Mouse (Mus musculus): ENCODE data around the gene Pogz. TPM values are rescaled to one million over a fixed set of nuclear protein-coding genes. Genes with fewer than 3 reads are reported as not detected.
"Not testable (repeated sequence)": the region's sequence is repeated elsewhere in the genome, so short reads cannot be mapped to it uniquely, and the experiment has no call there.

The Pogz gene
- polyA plus RNA-seq, 1 experiment from 2014 or later, result 22.7 TPM

DNA sequence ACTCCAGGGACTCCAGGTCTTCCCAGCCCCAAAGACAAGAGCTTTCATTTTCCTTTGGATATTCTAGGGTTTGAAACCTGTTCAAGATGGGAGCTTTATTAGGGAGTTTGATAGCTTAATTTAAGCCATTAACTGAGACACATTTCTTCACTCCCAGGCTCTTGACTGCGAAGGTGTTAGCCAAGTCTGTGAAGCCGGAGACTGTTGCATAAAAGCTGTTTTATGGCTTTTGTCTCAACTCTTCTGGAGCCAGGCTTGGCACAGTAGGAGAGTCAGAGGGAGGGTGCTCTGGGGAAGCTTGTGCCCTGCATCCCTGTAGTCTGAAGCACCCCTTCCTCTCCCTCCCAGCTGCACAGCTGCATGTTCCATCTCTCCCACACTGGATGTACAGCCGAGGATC lies 85.0 kb downstream of the Pogz start:
- no peak overlapping the region for H3K9ac ChIP-seq
- no peaks in the 10 kb centered on the region for H3K4me1 ChIP-seq (replicated peaks)
- no peak overlapping the region for H3K4me2 ChIP-seq
- no peak overlapping the region for H3K27ac ChIP-seq
- H3K4me3 ChIP-seq, result no peak overlapping the region
- WGBS, result 62% methylated on average over 3 of the region's 3 CpGs
- H3K27me3 ChIP-seq, result 0 out of 2 replicates have a peak, but pooled peaks cover 2% of the 10 kb centered on the region
- no peaks in the 10 kb centered on the region for H3K9me3 ChIP-seq
- ATAC-seq (ENCODE audit: low FRiP score), result no peak
- H3K36me3 ChIP-seq, result no peaks in the 10 kb centered on the region

DNA sequence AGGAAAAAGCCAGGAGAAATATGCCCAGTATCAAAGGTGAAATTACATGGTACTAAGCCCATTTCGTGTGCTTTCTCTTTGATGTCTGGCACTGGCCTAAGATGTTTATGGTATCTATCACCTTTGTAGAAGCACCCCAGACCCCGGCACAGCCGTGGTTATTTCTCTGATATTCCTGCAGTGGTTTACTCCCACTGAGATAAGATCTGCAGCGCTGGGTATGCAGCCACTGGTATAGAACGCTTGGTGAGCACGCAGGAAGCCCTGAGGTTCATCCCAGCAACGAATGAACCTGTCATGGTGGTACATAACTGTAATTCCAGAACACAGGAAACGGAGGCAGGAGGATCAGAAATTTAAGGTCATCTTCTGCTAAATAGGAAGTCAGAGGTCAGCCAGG lies 87.3 kb downstream of the Pogz start:
- ATAC-seq (ENCODE audit: low FRiP score), result no peak
- WGBS, result 81% methylated on average over 8 of the region's 8 CpGs
- H3K4me2 ChIP-seq, result no peak overlapping the region

DNA sequence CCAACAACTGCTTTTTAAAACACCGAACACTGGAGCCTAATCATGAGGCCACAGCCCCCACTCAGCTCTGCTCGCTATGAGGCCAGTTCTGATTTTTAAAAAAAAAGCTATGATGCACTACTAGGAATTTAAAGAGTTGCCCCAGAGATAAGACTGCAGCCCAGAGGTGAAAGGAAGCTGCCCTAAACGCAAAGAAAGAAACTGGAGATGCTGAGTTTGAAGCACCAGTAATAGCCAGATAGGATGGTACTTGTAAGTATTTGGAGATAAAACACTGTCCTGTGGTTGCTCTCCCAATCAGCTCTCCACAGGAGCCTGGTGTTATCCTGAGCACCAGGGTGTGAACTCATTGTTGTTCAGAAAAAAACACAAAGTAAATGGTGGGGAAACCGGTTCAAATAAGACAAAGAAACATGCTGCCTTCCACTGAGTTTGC lies 89.0 kb downstream of the Pogz start:
- WGBS, result 49% methylated on average over 4 of the region's 4 CpGs
- not testable (repeated sequence) for H3K27me3 ChIP-seq; ATAC-seq (ENCODE audit: low FRiP score); H3K4me2 ChIP-seq; H3K36me3 ChIP-seq; H3K9me3 ChIP-seq; H3K4me1 ChIP-seq (replicated peaks); H3K4me3 ChIP-seq; H3K27ac ChIP-seq; H3K9ac ChIP-seq

More for the DNA sequence above, 87.3 kb downstream of the Pogz start:
- Histone ChIP-seq H3K27ac (no peak overlapping the region), H3K36me3 (no peaks in the 10 kb centered on the region), H3K9ac (no peak overlapping the region), H3K4me3 (no peak overlapping the region), H3K9me3 (no peaks in the 10 kb centered on the region), H3K27me3 (0 out of 2 replicates have a peak, but pooled peaks cover 2% of the 10 kb centered on the region), H3K4me1 (replicated peaks) (no peaks in the 10 kb centered on the region)

DNA sequence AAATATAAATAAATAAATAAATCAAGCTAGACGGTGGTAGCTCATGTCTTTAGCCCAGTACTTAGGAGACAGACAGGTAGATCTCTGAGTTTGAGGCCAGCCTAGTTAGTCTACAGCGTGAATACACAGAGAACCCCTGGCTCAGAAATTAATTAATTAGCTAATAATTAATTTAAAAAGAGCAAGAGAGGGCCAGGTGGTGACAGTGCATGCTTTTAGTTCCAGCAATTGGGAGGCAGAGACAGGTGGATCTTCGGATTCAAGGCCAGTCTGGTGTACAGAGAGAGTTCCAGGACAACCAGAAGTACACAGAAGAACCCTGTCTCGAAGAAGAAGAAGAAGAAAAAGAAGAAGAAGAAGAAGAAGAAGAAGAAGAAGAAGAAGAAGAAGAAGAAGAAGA lies 91.6 kb downstream of the Pogz start:
- H3K9ac ChIP-seq; H3K36me3 ChIP-seq; H3K27me3 ChIP-seq; H3K27ac ChIP-seq; H3K9me3 ChIP-seq; ATAC-seq (ENCODE audit: low FRiP score); H3K4me2 ChIP-seq; H3K4me3 ChIP-seq: not testable (repeated sequence)
- WGBS, result 87% methylated on average over 4 of the region's 4 CpGs
- peaks cover 12% of the 10 kb centered on the region for H3K4me1 ChIP-seq (replicated peaks)

DNA sequence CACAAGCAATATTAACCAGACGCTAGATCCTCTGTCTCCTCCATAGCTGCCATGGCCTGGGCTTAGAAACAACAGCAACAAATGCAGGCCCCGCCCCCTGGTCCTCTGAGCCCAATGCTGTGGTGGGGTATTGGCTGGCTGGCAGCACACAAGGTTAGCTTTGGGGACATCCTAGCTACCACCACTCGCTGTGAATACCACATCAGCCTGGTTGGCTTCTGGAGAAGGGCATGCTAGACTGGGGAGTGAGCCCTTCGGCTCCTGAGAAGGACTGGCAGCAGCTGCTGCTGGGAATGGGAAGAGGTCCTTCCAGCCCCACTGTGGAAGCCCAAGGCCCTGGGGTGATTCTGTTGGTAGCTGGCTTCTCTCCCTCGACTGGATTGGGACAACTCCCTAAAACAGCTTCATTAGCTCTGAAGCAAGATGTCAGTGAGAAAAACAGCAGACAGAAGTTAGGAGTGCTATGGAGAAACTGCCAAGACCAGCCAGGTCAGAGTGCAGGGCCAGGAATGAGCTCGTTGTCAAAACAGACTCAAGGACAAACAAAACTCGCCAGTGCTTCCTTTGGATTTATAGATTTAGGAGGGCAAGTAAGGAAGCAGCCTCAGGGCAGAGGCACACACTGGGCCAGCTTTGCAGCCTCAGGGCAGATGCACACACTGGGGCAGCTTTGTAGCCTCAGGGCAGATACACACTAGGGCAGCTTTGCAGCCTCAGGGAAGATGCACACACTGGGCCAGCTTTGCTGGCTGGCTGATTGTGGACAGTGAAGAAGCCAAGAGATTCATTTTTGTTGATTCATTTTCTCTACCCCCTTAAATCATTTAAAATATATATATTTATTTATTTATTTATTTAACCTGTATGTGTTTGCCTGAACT lies 93.3 kb downstream of the Pogz start:
- WGBS, result 54% methylated on average over 7 of the region's 7 CpGs
- not testable (repeated sequence) for H3K27me3 ChIP-seq; H3K9ac ChIP-seq; H3K36me3 ChIP-seq; H3K4me2 ChIP-seq; ATAC-seq (ENCODE audit: low FRiP score); H3K9me3 ChIP-seq; H3K27ac ChIP-seq; H3K4me3 ChIP-seq
- H3K4me1 ChIP-seq (replicated peaks), result peaks cover 12% of the 10 kb centered on the region

DNA sequence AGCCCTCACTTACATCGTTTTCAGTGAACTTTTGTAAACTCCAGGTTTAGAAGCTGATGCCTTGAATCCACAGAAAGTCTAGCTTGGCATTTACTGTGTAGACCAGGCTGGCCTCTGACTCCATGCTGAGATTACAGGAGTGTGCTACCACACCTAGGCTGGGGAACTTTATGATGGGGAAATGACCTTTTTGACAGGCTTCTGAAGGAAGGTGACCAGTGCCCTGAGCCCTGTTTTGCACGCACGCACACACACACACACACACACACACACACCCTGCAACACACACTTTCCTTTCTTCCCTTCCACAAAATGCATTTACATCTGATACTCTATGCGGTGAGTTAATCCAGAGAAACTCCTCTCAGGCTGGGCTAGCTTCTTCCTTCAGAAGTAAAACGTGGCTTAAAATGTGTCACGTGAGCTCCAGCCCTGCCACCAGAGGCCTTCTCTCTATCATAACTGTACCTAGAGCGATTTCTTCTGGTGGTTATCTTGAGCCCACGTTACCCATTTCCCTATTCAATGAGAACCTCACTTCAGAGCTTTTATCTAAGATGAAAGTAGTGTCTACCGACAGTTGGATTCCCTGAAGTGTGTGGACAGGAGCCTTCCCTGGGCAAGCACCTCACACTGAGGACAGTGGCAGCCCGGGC lies 94.2 kb downstream of the Pogz start:
- 84% methylated on average over 10 of the region's 10 CpGs for WGBS
- ATAC-seq (ENCODE audit: low FRiP score); H3K27ac ChIP-seq; H3K9me3 ChIP-seq; H3K36me3 ChIP-seq; H3K4me3 ChIP-seq; H3K4me2 ChIP-seq; H3K27me3 ChIP-seq; H3K9ac ChIP-seq: not testable (repeated sequence)
- H3K4me1 ChIP-seq (replicated peaks), result peaks cover 12% of the 10 kb centered on the region

Other genes with a start within 250 kb of the Pogz start
- not detected in 2 replicates for gene Gm10972, start 194.5 kb upstream of the Pogz start, polyA plus RNA-seq (2015; fragmentation: Nextera tagmentation; extraction: Ambion mirVana)
- gene Tuft1, start 178.7 kb upstream of the Pogz start, polyA plus RNA-seq (2015; fragmentation: Nextera tagmentation; extraction: Ambion mirVana), result 4.2 and 4.5 TPM in 2 replicates
- 0.52 TPM in 1 of 2 replicates, not detected in the other for gene Selenbp2, start 144.0 kb upstream of the Pogz start, polyA plus RNA-seq (2015; fragmentation: Nextera tagmentation; extraction: Ambion mirVana)
- gene Cgn, start 51.1 kb upstream of the Pogz start, polyA plus RNA-seq (2015; fragmentation: Nextera tagmentation; extraction: Ambion mirVana), result 7.4 and 7.6 TPM in 2 replicates
- 366 and 376 TPM in 2 replicates for gene Psmb4, start 49.4 kb downstream of the Pogz start, polyA plus RNA-seq (2015; fragmentation: Nextera tagmentation; extraction: Ambion mirVana)
- 10.1 and 14.1 TPM in 2 replicates for gene Selenbp1, start 95.5 kb downstream of the Pogz start, polyA plus RNA-seq (2015; fragmentation: Nextera tagmentation; extraction: Ambion mirVana)
- gene Rfx5, start 116.5 kb downstream of the Pogz start, polyA plus RNA-seq (2015; fragmentation: Nextera tagmentation; extraction: Ambion mirVana), result 5.4 and 5.5 TPM in 2 replicates
- gene Pi4kb, start 137.2 kb downstream of the Pogz start, polyA plus RNA-seq (2015; fragmentation: Nextera tagmentation; extraction: Ambion mirVana), result 23.2 and 24.7 TPM in 2 replicates
- 21.6 and 22.8 TPM in 2 replicates for gene Zfp687, start 177.9 kb downstream of the Pogz start, polyA plus RNA-seq (2015; fragmentation: Nextera tagmentation; extraction: Ambion mirVana)
- 269 and 277 TPM in 2 replicates for gene Psmd4, start 205.0 kb downstream of the Pogz start, polyA plus RNA-seq (2015; fragmentation: Nextera tagmentation; extraction: Ambion mirVana)